Mouse (Mus musculus): ENCODE results near the gene Scube1.
A peak's percentile ranks its signal among the peaks of the same experiment; 100 is the strongest.

The Scube1 gene

GRCm38 (mm10) chr15:83709889-83710774 is 14.7 kb downstream of the Scube1 start:
- no peak for DNase-seq

GRCm38 (mm10) chr15:83706528-83707199 is 18.2 kb downstream of the Scube1 start:
- DNase-seq: no peak

GRCm38 (mm10) chr15:83700593-83700923 is 24.3 kb downstream of the Scube1 start:
- no peak for DNase-seq

- DNase-seq: no peak
Observed at GRCm38 (mm10) chr15:83699834-83700592, 24.8 kb downstream of the Scube1 start.

- no peak for DNase-seq
Observed at GRCm38 (mm10) chr15:83699132-83699833, 25.5 kb downstream of the Scube1 start.

GRCm38 (mm10) chr15:83696681-83697381 is 28.0 kb downstream of the Scube1 start:
- no peak for DNase-seq

GRCm38 (mm10) chr15:83695159-83695558 is 29.7 kb downstream of the Scube1 start:
- DNase-seq: no peak

GRCm38 (mm10) chr15:83691901-83692361 is 32.9 kb downstream of the Scube1 start:
- DNase-seq: no peak

- no peak for DNase-seq
Observed at GRCm38 (mm10) chr15:83689946-83690345, 34.9 kb downstream of the Scube1 start.

GRCm38 (mm10) chr15:83686601-83687000 is 38.2 kb downstream of the Scube1 start:
- DNase-seq: no peak

- no peak for DNase-seq
Observed at GRCm38 (mm10) chr15:83685950-83686349, 38.9 kb downstream of the Scube1 start.

GRCm38 (mm10) chr15:83683051-83683561 is 41.7 kb downstream of the Scube1 start:
- DNase-seq: peak; percentile 41 to 64

- peak; percentile 42 to 67 for DNase-seq
Observed at GRCm38 (mm10) chr15:83680300-83680699, 44.5 kb downstream of the Scube1 start.

GRCm38 (mm10) chr15:83679729-83680128 is 45.1 kb downstream of the Scube1 start:
- DNase-seq: peak; percentile 57 to 74

- no peak for DNase-seq
Observed at GRCm38 (mm10) chr15:83678606-83679005, 46.2 kb downstream of the Scube1 start.

- no peak for DNase-seq
Observed at GRCm38 (mm10) chr15:83678089-83678488, 46.7 kb downstream of the Scube1 start.

- no peak for DNase-seq
Observed at GRCm38 (mm10) chr15:83677098-83677497, 47.7 kb downstream of the Scube1 start.

GRCm38 (mm10) chr15:83676286-83676685 is 48.5 kb downstream of the Scube1 start:
- no peak for DNase-seq

GRCm38 (mm10) chr15:83673621-83674020 is 51.2 kb downstream of the Scube1 start:
- no peak for DNase-seq

GRCm38 (mm10) chr15:83667501-83667900 is 57.3 kb downstream of the Scube1 start:
- no peak for DNase-seq

- DNase-seq: no peak
Observed at GRCm38 (mm10) chr15:83666418-83666817, 58.4 kb downstream of the Scube1 start.

GRCm38 (mm10) chr15:83665993-83666392 is 58.8 kb downstream of the Scube1 start:
- no peak for DNase-seq

Data from lung, adult 18-20 months (tissue).